Mouse (Mus musculus) MEL (cell line): Measurements from ENCODE around the gene Itga11.

ENCODE experiments used
- CTCF ChIP-seq, 3 experiments: IDR thresholded peaks in 2 of 3; conservative IDR thresholded peaks in 1 of 3; 2 replicates each; pipeline ENCODE4 v1.5.1; 2011 to 2012; ENCODE audit warnings: low read length in 3 of 3, low read depth in 2 of 3, mild to moderate bottlenecking in 2 of 3, improper control_type of control experiment in 1 of 3, inconsistent platforms in 1 of 3, mixed read lengths in 1 of 3, moderate library complexity in 1 of 3; ENCODE audit not compliant: control insufficient read depth in 1 of 3, insufficient read depth in 1 of 3, poor library complexity in 1 of 3, severe bottlenecking in 1 of 3
- MYC ChIP-seq: IDR thresholded peaks from 2 replicates; pipeline ENCODE4 v1.6.1; 2011; ENCODE audit warnings: low read depth, mild to moderate bottlenecking, low read length, improper control_type of control experiment, moderate library complexity
- POLR2A ChIP-seq, 2 experiments: IDR thresholded peaks; 2 replicates each; pipeline ENCODE4 v1.6.1; 2011 to 2012; ENCODE audit warnings: low read length in 2 of 2, mild to moderate bottlenecking in 2 of 2, control low read depth in 1 of 2, improper control_type of control experiment in 1 of 2, low read depth in 1 of 2, moderate library complexity in 1 of 2; ENCODE audit not compliant: control insufficient read depth in 1 of 2, insufficient read depth in 1 of 2, poor library complexity in 1 of 2

GRCm38 (mm10) chr9:62689748-62690147 is 12.1 kb downstream of the Itga11 start:
- TF ChIP-seq MYC: no peak
- TF ChIP-seq POLR2A (IDR thresholded peaks at IDR 0.05; ENCODE audit: control insufficient read depth in 1 of 2, insufficient read depth in 1 of 2, low read depth in 1 of 2, low read length in 2 of 2, poor library complexity in 1 of 2): no peak
- TF ChIP-seq CTCF (IDR thresholded peaks at IDR 0.05 in 2 of 3, conservative IDR thresholded peaks at IDR 0.05 in 1 of 3; ENCODE audit: control insufficient read depth in 1 of 3, insufficient read depth in 1 of 3, low read depth in 2 of 3, low read length in 3 of 3, poor library complexity in 1 of 3, severe bottlenecking in 1 of 3): no peak
